ENCODE assay signal across 23 mouse cellular contexts in genomic region chr13:23917674-23918073, GRCm38 (mm10). TPM values are rescaled to one million over a fixed set of nuclear protein-coding genes. Genes with fewer than 3 reads are reported as not detected.
"Had no signal": no experiment of that assay in that cellular context is flagged by ENCODE, and none has a peak within 500 bp of the region (broad histone marks: within the 10 kb centered on the region; RNA-seq: fewer than 3 reads in every experiment).

No protein-coding gene starts in this region.

- DNase-seq: layer of hippocampus, postnatal 36 days; lung, adult 18-20 months; lung, postnatal 4 days; midbrain, embryonic 14.5 days; right cerebral cortex, adult 18-20 months; right cerebral cortex, postnatal 25 days; thymus, postnatal 36 days had no signal

- H3K9me3 ChIP-seq: limb, embryonic 15.5 days; midbrain, embryonic 10.5 days; neural tube, embryonic 15.5 days had no signal

- H3K4me1 ChIP-seq: limb, embryonic 15.5 days; neural tube, embryonic 15.5 days had no signal

- H3K4me2 ChIP-seq: hindbrain, embryonic 14.5 days; limb, embryonic 15.5 days; neural tube, embryonic 15.5 days had no signal

- H3K27me3 ChIP-seq: limb, embryonic 15.5 days; neural tube, embryonic 15.5 days had no signal

- H3K4me3 ChIP-seq: limb, embryonic 15.5 days; midbrain, embryonic 10.5 days; myocyte; neural tube, embryonic 15.5 days had no signal

- H3K27ac ChIP-seq: hindbrain, embryonic 14.5 days; limb, embryonic 15.5 days; liver, embryonic 14.5 days; midbrain, embryonic 10.5 days; neural tube, embryonic 15.5 days had no signal

- H3K36me3 ChIP-seq: limb, embryonic 15.5 days; midbrain, embryonic 10.5 days; neural tube, embryonic 15.5 days had no signal

- H3K9ac ChIP-seq: hindbrain, embryonic 14.5 days; limb, embryonic 15.5 days; liver, embryonic 14.5 days; neural tube, embryonic 15.5 days had no signal

RNA-seq across cellular contexts. Expression of gene Slc17a4, which starts 2.9 kb away (rescaled TPM):
- total RNA-seq: layer of hippocampus, postnatal 36 days; left cerebral cortex, adult 8-10 months; left cerebral cortex, postnatal 25 days; megakaryocyte, adult 5-6 weeks had no signal
- polyA plus RNA-seq: hindbrain, embryonic 14.5 days; limb, embryonic 11.5 days; limb, embryonic 15.5 days; lung, embryonic 16.5 days; midbrain, embryonic 10.5 days; midbrain, embryonic 14.5 days; testis, adult 2 months had no signal

RNA-seq across cellular contexts. Expression of gene Hist1h2ba, which starts 16.3 kb away (rescaled TPM):
- total RNA-seq: layer of hippocampus, postnatal 36 days; left cerebral cortex, adult 8-10 months; left cerebral cortex, postnatal 25 days; megakaryocyte, adult 5-6 weeks had no signal
- polyA plus RNA-seq: hindbrain, embryonic 14.5 days; kidney, embryonic 16.5 days; limb, embryonic 11.5 days; limb, embryonic 15.5 days; liver, embryonic 14.5 days; lung, embryonic 16.5 days; midbrain, embryonic 10.5 days; midbrain, embryonic 14.5 days; myocyte; neural tube, embryonic 11.5 days; neural tube, embryonic 15.5 days; stomach, embryonic 14.5 days; thymus, postnatal 0 days had no signal

RNA-seq across cellular contexts. Expression of gene Hist1h2aa, which starts 16.6 kb away (rescaled TPM):
- total RNA-seq: layer of hippocampus, postnatal 36 days; left cerebral cortex, adult 8-10 months; left cerebral cortex, postnatal 25 days; megakaryocyte, adult 5-6 weeks had no signal
- polyA plus RNA-seq: hindbrain, embryonic 14.5 days; kidney, embryonic 16.5 days; limb, embryonic 11.5 days; limb, embryonic 15.5 days; liver, embryonic 14.5 days; lung, embryonic 16.5 days; midbrain, embryonic 10.5 days; midbrain, embryonic 14.5 days; myocyte; neural tube, embryonic 11.5 days; neural tube, embryonic 15.5 days; stomach, embryonic 14.5 days; thymus, postnatal 0 days had no signal

RNA-seq across cellular contexts. Expression of gene Slc17a1, which starts 50.1 kb away (rescaled TPM):
- total RNA-seq: layer of hippocampus, postnatal 36 days; left cerebral cortex, adult 8-10 months; left cerebral cortex, postnatal 25 days; megakaryocyte, adult 5-6 weeks had no signal
- polyA plus RNA-seq: hindbrain, embryonic 14.5 days; limb, embryonic 11.5 days; limb, embryonic 15.5 days; lung, embryonic 16.5 days; midbrain, embryonic 10.5 days; midbrain, embryonic 14.5 days; myocyte; neural tube, embryonic 11.5 days; neural tube, embryonic 15.5 days; stomach, embryonic 14.5 days had no signal
